Comparison of ENCODE assay signal across 29 mouse cellular contexts in the genomic region with DNA sequence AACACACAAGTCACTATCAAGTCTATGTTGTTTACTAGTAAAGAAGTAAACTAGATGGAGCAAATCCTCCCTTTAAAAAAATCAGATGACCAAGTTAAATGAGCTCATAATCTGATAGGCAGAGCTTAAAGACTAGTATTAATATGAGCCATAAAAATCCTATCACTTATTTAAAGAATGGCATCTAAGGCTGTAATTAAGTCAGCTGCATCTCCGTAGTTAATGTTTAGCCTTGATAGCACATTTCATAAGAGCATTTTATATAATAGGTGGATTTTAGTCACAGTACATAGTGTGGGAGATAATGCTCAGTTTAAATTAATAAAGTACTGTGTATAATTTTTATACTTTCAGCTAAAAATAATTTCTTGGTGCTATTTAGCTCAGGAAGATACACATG.
"Had no signal": no experiment of that assay in that cellular context is flagged by ENCODE, and none has a peak within 500 bp of the region (broad histone marks: within the 10 kb centered on the region; RNA-seq: fewer than 3 reads in every experiment).

No protein-coding gene starts in this region.

- H3K4me3 ChIP-seq: embryonic facial prominence, embryonic 10.5 days; embryonic facial prominence, embryonic 12.5 days; embryonic facial prominence, embryonic 13.5 days; embryonic facial prominence, embryonic 15.5 days; erythroblast, embryonic 14.5 days; forebrain, embryonic 10.5 days; forebrain, embryonic 12.5 days; forebrain, embryonic 13.5 days; forebrain, embryonic 15.5 days; gastrocnemius, adult 2 months; heart, adult 2 months had no signal

- H3K27ac ChIP-seq: embryonic facial prominence, embryonic 10.5 days; embryonic facial prominence, embryonic 12.5 days; embryonic facial prominence, embryonic 13.5 days; embryonic facial prominence, embryonic 15.5 days; forebrain, embryonic 10.5 days; forebrain, embryonic 12.5 days; forebrain, embryonic 13.5 days; forebrain, embryonic 15.5 days; gastrocnemius, adult 2 months; heart, adult 2 months had no signal

- DNase-seq: cerebellum, adult 2 months; cerebellum, adult 8-10 months; cerebellum, adult 9-10 months; cerebellum, adult 9-11 months; cerebellum, postnatal 10 days; cerebellum, postnatal 14 days; cerebellum, postnatal 25 days; cerebellum, postnatal 36 days; embryo, embryonic 11 days; forebrain, postnatal 0 days; gastrocnemius, adult 2 months; gastrocnemius, postnatal 10 days; gastrocnemius, postnatal 14 days; gastrocnemius, postnatal 25 days; gastrocnemius, postnatal 36 days; heart, adult 11 months; heart, adult 18-20 months; heart, adult 2 months had no signal

- H3K36me3 ChIP-seq: embryonic facial prominence, embryonic 10.5 days; embryonic facial prominence, embryonic 12.5 days; forebrain, embryonic 10.5 days; forebrain, embryonic 12.5 days; forebrain, embryonic 15.5 days had no signal

- H3K9me3 ChIP-seq: embryonic facial prominence, embryonic 10.5 days; embryonic facial prominence, embryonic 12.5 days; embryonic facial prominence, embryonic 13.5 days; embryonic facial prominence, embryonic 15.5 days; forebrain, embryonic 10.5 days; forebrain, embryonic 12.5 days; forebrain, embryonic 13.5 days; forebrain, embryonic 15.5 days had no signal

- H3K4me1 ChIP-seq: embryonic facial prominence, embryonic 10.5 days; embryonic facial prominence, embryonic 12.5 days; embryonic facial prominence, embryonic 13.5 days; embryonic facial prominence, embryonic 15.5 days; forebrain, embryonic 10.5 days; forebrain, embryonic 12.5 days; forebrain, embryonic 13.5 days; forebrain, embryonic 15.5 days had no signal

- H3K9ac ChIP-seq: embryonic facial prominence, embryonic 12.5 days; embryonic facial prominence, embryonic 13.5 days; embryonic facial prominence, embryonic 15.5 days; forebrain, embryonic 12.5 days; forebrain, embryonic 13.5 days; forebrain, embryonic 15.5 days; forebrain, postnatal 0 days had no signal

- ATAC-seq: forebrain, embryonic 13.5 days; forebrain, embryonic 14.5 days; forebrain, embryonic 15.5 days; forebrain, embryonic 16.5 days; forebrain, postnatal 0 days had no signal

- H3K4me2 ChIP-seq: embryonic facial prominence, embryonic 12.5 days; embryonic facial prominence, embryonic 13.5 days; embryonic facial prominence, embryonic 15.5 days; forebrain, embryonic 12.5 days; forebrain, embryonic 13.5 days; forebrain, embryonic 15.5 days had no signal

- H3K27me3 ChIP-seq: embryonic facial prominence, embryonic 12.5 days; embryonic facial prominence, embryonic 13.5 days; embryonic facial prominence, embryonic 15.5 days; forebrain, embryonic 12.5 days; forebrain, embryonic 13.5 days; forebrain, embryonic 15.5 days had no signal
